Mouse (Mus musculus) T-helper 2 cell (primary cell): ENCODE measurements at regions not wholly inside any gene's neighbourhood (a gene's known extent, or its start where the extent isn't known, plus 50 kb on each side); places are given as distances from the start of the nearest gene placed in this dataset.

Experiments
- in situ Hi-C: fragments of 300-600 bp; cut with MboI, MseI; formaldehyde crosslinking; loops from one replicate; pipeline ENCODE4 v1.15.1; 2025; ENCODE audit warnings: high pct_unique_total_duplicates

DNA sequence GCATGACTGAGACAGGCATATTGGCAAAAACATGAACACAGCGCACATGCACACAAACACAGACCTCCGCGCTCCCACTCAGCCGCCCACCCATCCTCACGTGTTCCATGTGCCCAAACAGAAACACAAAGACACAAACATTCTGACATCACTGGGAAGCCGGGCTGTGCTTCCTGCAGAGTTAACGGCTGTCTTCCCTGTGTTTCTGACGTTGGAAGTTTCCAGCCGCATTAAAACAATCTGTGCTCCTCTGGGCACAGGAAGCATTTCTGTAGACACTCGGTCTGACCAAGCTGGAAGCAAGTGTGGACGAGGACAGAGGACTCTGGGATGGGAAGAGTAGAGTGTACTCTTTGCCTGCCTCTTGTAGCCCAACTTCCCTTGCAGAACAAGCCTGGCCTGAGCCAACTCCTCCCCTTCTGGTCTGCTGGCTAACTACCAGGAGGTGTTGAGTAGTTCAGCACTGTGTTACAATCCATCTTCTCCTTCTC, 296.2 kb upstream of the Zfp703 start:
- in situ Hi-C loops, result no loop called here

- in situ Hi-C loops, result no loop called here
Observed at GRCm38 (mm10) chr8:26687146-26687545, 290.0 kb upstream of the Zfp703 start.

GRCm38 (mm10) chr8:26688035-26688434, 289.1 kb upstream of the Zfp703 start:
- in situ Hi-C loops, result no loop called here

GRCm38 (mm10) chr8:26688745-26689478, 288.2 kb upstream of the Zfp703 start:
- in situ Hi-C loops, result no loop called here

GRCm38 (mm10) chr8:26689479-26690177, 287.5 kb upstream of the Zfp703 start:
- in situ Hi-C loops, result loop anchor here (10.0 kb wide), 1 partner anchor 295 kb away; no protein-coding TSS in a partner anchor

DNA sequence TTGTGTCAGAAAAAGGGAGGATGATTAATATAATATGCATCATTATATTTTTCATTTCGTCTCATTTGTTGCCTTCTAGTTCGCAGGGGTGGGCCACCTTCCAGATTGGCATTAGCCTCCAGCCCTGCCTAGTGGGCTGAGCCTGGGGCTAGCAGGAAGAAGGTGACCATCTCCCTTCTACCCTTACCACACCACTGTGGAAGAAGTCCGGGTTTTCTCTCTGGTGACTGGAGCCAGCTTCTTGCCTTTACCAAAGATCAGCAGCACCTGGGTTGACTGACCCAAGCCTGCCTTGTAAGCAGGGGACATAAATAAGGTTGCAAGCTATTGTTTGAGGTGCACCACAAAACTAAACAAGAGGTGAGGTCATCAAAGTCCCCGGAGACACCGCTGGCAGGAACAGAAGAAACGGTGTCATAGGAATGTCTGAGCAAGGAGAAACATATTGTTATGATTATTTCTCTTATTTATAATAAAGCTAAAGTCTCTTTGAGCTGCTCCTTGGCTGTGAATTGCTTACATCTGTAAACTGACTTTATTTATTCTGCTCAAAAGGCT, 286.9 kb upstream of the Zfp703 start:
- in situ Hi-C loops, result loop anchor here (10.0 kb wide), 1 partner anchor 295 kb away; no protein-coding TSS in a partner anchor

- in situ Hi-C loops, result loop anchor here (10.0 kb wide), 1 partner anchor 287 kb away; no protein-coding TSS in a partner anchor
Observed at GRCm38 (mm10) chr8:26697579-26698084, 279.5 kb upstream of the Zfp703 start.

GRCm38 (mm10) chr8:26698580-26698979, 278.5 kb upstream of the Zfp703 start:
- in situ Hi-C loops, result loop anchor here (10.0 kb wide), 1 partner anchor 286 kb away; no protein-coding TSS in a partner anchor

DNA sequence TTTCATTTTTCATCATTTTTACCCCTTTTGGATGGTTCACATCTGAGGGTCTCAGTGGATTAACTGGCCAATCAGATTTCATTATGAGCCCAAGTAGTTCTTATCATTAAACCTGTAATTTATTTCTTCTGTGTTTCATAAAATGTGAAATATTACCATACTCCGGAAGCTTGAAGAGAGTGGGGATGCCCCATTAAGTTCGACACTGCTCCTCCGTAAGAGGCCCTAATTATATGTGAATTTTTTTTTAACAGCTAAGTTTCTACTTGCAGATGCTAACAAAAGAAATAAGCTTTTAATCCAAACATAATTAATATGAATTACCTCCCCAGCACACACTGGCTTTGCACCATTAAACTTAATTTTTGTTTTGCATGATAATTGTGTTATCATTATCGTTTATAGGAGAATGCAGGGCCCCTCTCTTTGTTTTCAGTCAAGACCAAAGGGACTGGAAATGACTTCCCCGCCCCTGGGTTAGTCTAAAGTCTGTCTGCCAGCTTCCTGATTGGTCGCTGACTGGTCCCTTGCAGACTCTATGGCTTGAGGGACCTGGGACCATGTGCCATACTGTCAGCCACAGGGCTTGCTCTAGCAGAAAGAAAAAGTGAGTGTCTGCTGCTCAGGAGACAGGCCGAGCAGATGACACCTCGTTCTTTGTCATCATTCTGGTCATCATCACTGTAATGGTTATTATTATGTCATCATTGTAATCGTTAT, 270.9 kb upstream of the Zfp703 start:
- in situ Hi-C loops, result no loop called here

DNA sequence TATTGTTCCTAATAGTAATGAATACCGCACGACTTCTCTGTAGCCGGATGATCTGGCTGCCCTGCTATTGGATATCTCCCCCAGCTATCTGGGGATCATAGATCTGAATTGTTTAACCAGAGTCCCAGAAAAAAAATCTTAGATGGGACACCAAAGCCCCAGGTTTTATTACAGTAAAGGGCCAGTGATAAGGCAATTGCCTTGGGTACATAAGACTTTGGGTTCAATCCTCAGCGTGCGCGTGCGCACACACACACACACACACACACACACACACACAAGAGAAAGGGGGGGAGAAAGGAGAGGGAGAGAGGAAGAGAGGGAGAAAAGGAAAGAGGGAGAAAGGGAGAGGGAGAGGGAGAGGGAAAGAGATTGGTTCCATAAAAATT, 270.4 kb upstream of the Zfp703 start:
- in situ Hi-C loops, result no loop called here

- in situ Hi-C loops, result no loop called here
Observed at GRCm38 (mm10) chr8:26713836-26714235, 263.3 kb upstream of the Zfp703 start.

DNA sequence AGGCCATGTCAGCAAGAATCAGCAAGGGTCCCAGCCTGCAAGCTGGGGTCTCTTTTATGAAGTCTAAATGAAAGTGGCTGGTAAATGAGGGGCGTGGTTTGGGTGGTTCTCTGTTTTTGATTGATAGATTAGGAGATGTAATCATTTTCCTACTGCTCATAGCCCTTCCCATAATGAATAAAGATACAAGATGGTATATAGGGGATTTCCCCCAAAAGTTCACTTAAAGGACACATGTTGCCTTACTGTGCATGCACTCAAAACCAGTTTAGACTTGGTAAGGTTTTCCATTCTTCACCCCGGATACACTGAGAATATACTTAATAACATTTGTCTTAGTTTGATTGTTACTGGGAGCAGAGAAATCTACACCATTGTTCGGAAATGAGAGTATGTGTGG, 262.4 kb upstream of the Zfp703 start:
- in situ Hi-C loops, result no loop called here

DNA sequence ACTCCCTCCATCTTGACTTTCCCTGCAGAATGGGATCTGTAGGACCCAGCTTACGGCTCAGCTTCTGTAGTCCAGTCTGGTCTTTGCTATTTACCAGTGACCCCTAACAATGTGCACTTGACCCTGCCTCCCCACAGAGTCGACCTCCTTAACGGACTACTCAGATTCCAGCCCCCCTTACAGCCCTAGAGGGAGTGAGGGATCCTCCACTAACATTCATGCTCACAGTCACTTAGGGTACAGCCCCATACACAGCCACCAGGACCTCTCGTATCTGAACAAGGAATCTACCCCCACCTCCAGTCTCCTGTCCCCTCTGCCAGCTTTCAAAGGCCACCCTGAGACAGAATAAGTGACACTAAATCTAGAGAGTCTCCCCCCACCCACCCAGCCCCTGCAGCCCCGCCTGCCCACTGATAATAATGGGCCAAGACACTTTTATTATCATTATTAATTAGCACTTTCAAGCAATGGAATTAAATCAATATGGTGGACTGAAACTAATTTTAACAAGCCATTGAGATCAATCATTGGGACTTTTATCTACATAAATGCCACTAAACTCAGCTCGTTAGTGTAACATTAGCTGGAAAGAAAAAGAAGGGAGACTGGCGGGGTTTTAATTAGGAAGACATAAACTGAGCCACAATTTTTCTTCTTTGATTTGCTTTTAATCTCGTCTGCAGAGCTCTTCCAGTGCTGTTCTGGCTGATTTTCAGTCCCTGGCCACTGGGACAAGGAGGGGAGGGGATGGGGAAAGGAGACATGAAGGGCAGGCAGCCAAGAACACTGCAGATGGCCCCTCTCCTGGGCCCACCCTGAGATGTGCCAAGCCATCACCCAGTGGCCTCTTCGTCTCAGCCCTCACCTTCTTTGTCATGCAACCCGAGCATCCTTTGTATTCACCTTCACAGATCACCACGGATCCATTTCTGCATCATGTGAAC, 258.4 kb upstream of the Zfp703 start:
- in situ Hi-C loops, result no loop called here

DNA sequence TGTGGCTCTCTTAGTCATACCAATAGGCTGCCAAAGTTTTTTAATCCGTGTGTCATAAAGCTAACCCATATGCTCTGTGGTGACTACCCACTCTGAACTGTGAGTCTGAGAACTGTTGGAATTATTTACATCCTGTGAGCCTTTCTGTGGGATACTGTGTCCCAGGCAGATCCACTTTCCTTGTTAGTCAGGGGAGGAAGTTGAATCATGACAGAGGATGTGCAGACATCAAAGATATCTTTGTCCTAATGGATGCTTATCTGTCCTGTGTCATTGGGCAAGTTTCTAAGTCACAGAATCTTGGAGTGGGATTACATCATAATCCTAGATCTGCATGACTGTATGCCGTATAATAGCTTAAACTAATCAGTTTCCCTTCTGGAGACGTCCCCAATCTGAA, 254.4 kb upstream of the Zfp703 start:
- in situ Hi-C loops, result no loop called here

GRCm38 (mm10) chr8:26724628-26725027, 252.5 kb upstream of the Zfp703 start:
- in situ Hi-C loops, result no loop called here

GRCm38 (mm10) chr8:26725521-26725920, 251.6 kb upstream of the Zfp703 start:
- in situ Hi-C loops, result no loop called here

GRCm38 (mm10) chr8:26729351-26729750, 247.8 kb upstream of the Zfp703 start:
- in situ Hi-C loops, result no loop called here

- in situ Hi-C loops, result no loop called here
Observed at GRCm38 (mm10) chr8:26731111-26731510, 246.0 kb upstream of the Zfp703 start.

DNA sequence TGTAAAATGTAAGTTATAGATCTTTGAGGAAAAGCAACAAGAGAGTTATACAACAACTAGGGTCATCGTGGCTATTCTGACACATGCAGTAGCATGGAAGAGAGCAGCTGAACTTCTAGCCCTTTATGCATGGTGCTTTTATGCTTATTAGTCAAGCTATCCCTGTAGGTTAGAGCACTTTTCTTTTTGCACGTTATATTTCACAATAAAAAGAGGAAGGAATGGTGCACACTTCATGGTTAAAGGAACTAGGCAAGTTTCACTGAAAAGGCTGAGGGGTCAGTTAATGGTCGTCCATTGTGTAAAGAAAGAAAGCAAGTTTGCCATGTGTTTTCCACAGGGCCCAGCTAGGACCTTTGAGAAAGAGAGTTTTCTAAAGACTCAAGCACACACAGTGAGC, 232.7 kb upstream of the Zfp703 start:
- in situ Hi-C loops, result no loop called here

GRCm38 (mm10) chr8:26746811-26747210, 230.3 kb upstream of the Zfp703 start:
- in situ Hi-C loops, result no loop called here
